Mouse (Mus musculus): ENCODE measurements around the gene Creld2. TPM values are rescaled to one million over a fixed set of nuclear protein-coding genes. Genes with fewer than 3 reads are reported as not detected.
"Not testable (repeated sequence)": the region's sequence is repeated elsewhere in the genome, so short reads cannot be mapped to it uniquely, and the experiment has no call there.

The Creld2 gene
- polyA plus RNA-seq (2012; ENCODE audit: insufficient read depth, insufficient read length, missing spikeins) = 23.0 and 24.4 TPM in 2 replicates

- H3K27ac ChIP-seq (ENCODE audit: insufficient read depth, low read depth, low read length) = peak within 1 kb of the TSS; percentile 77
- H3K4me1 ChIP-seq (ENCODE audit: control insufficient read depth, insufficient read depth, low read length) = peaks cover 22% of the 10 kb centered on the region
- H3K4me3 ChIP-seq (ENCODE audit: insufficient read depth, low read length) = peak within 1 kb of the TSS; percentile 91
- TF ChIP-seq CTCF (IDR thresholded peaks at IDR 0.05; ENCODE audit: low read depth, low read length) (no peak), POLR2A (IDR thresholded peaks at IDR 0.05; ENCODE audit: borderline replicate concordance, low read depth, low read length) (no peak)
These were observed at the start of gene Creld2, which contains the start of gene Alg12 for GRCm38 (mm10) chr15:88819026-88819905. Gene Creld2, plus strand, starts transcription at chr15:88819646. Gene Alg12, minus strand, starts transcription at chr15:88819318.

GRCm38 (mm10) chr15:88774630-88775029 is 44.8 kb upstream of the Creld2 start:
- H3K4me1 ChIP-seq (ENCODE audit: control insufficient read depth, insufficient read depth, low read length) = peaks cover 30% of the 10 kb centered on the region
- not testable (repeated sequence) for H3K4me3 ChIP-seq (ENCODE audit: insufficient read depth, low read length); H3K27ac ChIP-seq (ENCODE audit: insufficient read depth, low read depth, low read length)

- Histone ChIP-seq H3K4me3 (ENCODE audit: insufficient read depth, low read length) (no peak overlapping the region), H3K27ac (ENCODE audit: insufficient read depth, low read depth, low read length) (no peak overlapping the region), H3K4me1 (ENCODE audit: control insufficient read depth, insufficient read depth, low read length) (peaks cover 5% of the 10 kb centered on the region; the same call in 1 of the 2 replicates)
- TF ChIP-seq POLR2A (IDR thresholded peaks at IDR 0.05; ENCODE audit: borderline replicate concordance, low read depth, low read length) (no peak), CTCF (IDR thresholded peaks at IDR 0.05; ENCODE audit: low read depth, low read length) (no peak)
These were observed 27.2 kb upstream of the Creld2 start for GRCm38 (mm10) chr15:88792140-88792850.

GRCm38 (mm10) chr15:88794729-88795128 is 24.7 kb upstream of the Creld2 start:
- not testable (repeated sequence) for H3K27ac ChIP-seq (ENCODE audit: insufficient read depth, low read depth, low read length); H3K4me3 ChIP-seq (ENCODE audit: insufficient read depth, low read length); H3K4me1 ChIP-seq (ENCODE audit: control insufficient read depth, insufficient read depth, low read length)

GRCm38 (mm10) chr15:88799950-88800371 is 19.5 kb upstream of the Creld2 start:
- Histone ChIP-seq H3K27ac (ENCODE audit: insufficient read depth, low read depth, low read length) (no peak overlapping the region), H3K4me3 (ENCODE audit: insufficient read depth, low read length) (no peak overlapping the region), H3K4me1 (ENCODE audit: control insufficient read depth, insufficient read depth, low read length) (peaks cover 5% of the 10 kb centered on the region; the same call in 1 of the 2 replicates)
- TF ChIP-seq CTCF (IDR thresholded peaks at IDR 0.05; ENCODE audit: low read depth, low read length) (no peak), POLR2A (IDR thresholded peaks at IDR 0.05; ENCODE audit: borderline replicate concordance, low read depth, low read length) (no peak)

GRCm38 (mm10) chr15:88800921-88801354 is 18.5 kb upstream of the Creld2 start:
- H3K4me1 ChIP-seq (ENCODE audit: control insufficient read depth, insufficient read depth, low read length) = peaks cover 5% of the 10 kb centered on the region; the same call in 1 of the 2 replicates
- TF ChIP-seq CTCF (IDR thresholded peaks at IDR 0.05; ENCODE audit: low read depth, low read length) = no peak
- no peak for TF ChIP-seq POLR2A (IDR thresholded peaks at IDR 0.05; ENCODE audit: borderline replicate concordance, low read depth, low read length)
- H3K4me3 ChIP-seq (ENCODE audit: insufficient read depth, low read length) = no peak overlapping the region
- H3K27ac ChIP-seq (ENCODE audit: insufficient read depth, low read depth, low read length) = no peak overlapping the region

GRCm38 (mm10) chr15:88801903-88802302 is 17.5 kb upstream of the Creld2 start:
- no peak overlapping the region for H3K27ac ChIP-seq (ENCODE audit: insufficient read depth, low read depth, low read length)
- no peaks in the 10 kb centered on the region for H3K4me1 ChIP-seq (ENCODE audit: control insufficient read depth, insufficient read depth, low read length)
- H3K4me3 ChIP-seq (ENCODE audit: insufficient read depth, low read length) = no peak overlapping the region
- TF ChIP-seq POLR2A (IDR thresholded peaks at IDR 0.05; ENCODE audit: borderline replicate concordance, low read depth, low read length) (no peak), CTCF (IDR thresholded peaks at IDR 0.05; ENCODE audit: low read depth, low read length) (no peak)

- H3K27ac ChIP-seq (ENCODE audit: insufficient read depth, low read depth, low read length) = no peak overlapping the region
- TF ChIP-seq POLR2A (IDR thresholded peaks at IDR 0.05; ENCODE audit: borderline replicate concordance, low read depth, low read length) (no peak), CTCF (IDR thresholded peaks at IDR 0.05; ENCODE audit: low read depth, low read length) (no peak)
- H3K4me1 ChIP-seq (ENCODE audit: control insufficient read depth, insufficient read depth, low read length) = no peaks in the 10 kb centered on the region
These were observed 17.1 kb upstream of the Creld2 start for GRCm38 (mm10) chr15:88802348-88802747.

GRCm38 (mm10) chr15:88808121-88808520 is 11.3 kb upstream of the Creld2 start:
- TF ChIP-seq CTCF (IDR thresholded peaks at IDR 0.05; ENCODE audit: low read depth, low read length) (no peak), POLR2A (IDR thresholded peaks at IDR 0.05; ENCODE audit: borderline replicate concordance, low read depth, low read length) (no peak)
- Histone ChIP-seq H3K4me3 (ENCODE audit: insufficient read depth, low read length) (no peak overlapping the region), H3K27ac (ENCODE audit: insufficient read depth, low read depth, low read length) (no peak overlapping the region), H3K4me1 (ENCODE audit: control insufficient read depth, insufficient read depth, low read length) (no peaks in the 10 kb centered on the region)

More at GRCm38 (mm10) chr15:88802348-88802747, 17.1 kb upstream of the Creld2 start:
- H3K4me3 ChIP-seq (ENCODE audit: insufficient read depth, low read length) = no peak overlapping the region

- Histone ChIP-seq H3K27ac (ENCODE audit: insufficient read depth, low read depth, low read length) (no peak overlapping the region), H3K4me3 (ENCODE audit: insufficient read depth, low read length) (no peak overlapping the region), H3K4me1 (ENCODE audit: control insufficient read depth, insufficient read depth, low read length) (peaks cover 4% of the 10 kb centered on the region)
- TF ChIP-seq POLR2A (IDR thresholded peaks at IDR 0.05; ENCODE audit: borderline replicate concordance, low read depth, low read length) (no peak), CTCF (IDR thresholded peaks at IDR 0.05; ENCODE audit: low read depth, low read length) (no peak)
These were observed 9.1 kb upstream of the Creld2 start for GRCm38 (mm10) chr15:88810369-88810768.
